Mouse (Mus musculus) right cerebral cortex, adult 18-20 months (tissue): ENCODE data around the gene Klhdc10.

Source experiments
- DNase-seq: peaks from one replicate; pipeline ENCODE4 v3.0.0; 2022; ENCODE audit warnings: mixed read lengths

Klhdc10 gene

DNA sequence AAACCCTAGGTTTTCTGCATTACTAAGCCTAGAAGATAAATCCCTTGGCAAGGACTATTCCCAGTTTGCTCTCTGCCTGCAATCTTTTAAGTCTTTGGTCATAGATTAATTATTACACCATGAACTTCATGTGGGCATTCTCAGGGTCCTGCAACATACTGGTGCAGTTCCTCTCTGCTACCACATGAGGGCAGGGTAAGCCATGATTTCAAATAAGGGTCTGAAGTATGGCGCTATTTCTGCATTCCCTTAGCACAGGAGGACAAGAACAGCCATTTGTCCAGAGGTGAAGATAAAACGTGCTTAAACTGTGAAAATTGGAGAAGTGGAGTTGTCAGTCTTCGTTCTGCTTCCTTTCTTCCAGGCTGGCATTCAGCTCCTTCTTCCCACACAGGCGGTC lies 1.8 kb downstream of the Klhdc10 start:
- peak; percentile 71 for DNase-seq

DNA sequence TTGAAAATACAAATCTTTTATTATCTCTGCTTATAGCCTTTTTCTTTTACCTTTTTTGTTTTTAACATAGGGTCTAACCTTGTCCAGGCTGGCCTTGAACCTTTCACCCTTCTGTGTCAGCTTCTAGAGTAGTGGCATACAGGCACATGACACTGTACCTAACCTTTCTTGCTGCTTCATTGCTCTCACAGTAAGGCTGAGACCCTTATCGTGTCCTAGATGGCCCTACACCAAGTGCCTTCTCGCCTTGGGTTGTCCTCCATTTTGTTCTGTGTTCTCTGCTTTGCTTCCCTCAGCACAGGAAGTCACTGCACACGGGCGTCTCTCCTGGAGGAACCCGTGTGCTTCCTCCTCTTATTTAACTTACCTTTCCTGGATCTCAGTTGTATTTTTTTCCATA lies 3.0 kb downstream of the Klhdc10 start:
- no peak for DNase-seq

- no peak for DNase-seq
Measured at GRCm38 (mm10) chr6:30408276-30408675, 6.6 kb downstream of the Klhdc10 start.

DNA sequence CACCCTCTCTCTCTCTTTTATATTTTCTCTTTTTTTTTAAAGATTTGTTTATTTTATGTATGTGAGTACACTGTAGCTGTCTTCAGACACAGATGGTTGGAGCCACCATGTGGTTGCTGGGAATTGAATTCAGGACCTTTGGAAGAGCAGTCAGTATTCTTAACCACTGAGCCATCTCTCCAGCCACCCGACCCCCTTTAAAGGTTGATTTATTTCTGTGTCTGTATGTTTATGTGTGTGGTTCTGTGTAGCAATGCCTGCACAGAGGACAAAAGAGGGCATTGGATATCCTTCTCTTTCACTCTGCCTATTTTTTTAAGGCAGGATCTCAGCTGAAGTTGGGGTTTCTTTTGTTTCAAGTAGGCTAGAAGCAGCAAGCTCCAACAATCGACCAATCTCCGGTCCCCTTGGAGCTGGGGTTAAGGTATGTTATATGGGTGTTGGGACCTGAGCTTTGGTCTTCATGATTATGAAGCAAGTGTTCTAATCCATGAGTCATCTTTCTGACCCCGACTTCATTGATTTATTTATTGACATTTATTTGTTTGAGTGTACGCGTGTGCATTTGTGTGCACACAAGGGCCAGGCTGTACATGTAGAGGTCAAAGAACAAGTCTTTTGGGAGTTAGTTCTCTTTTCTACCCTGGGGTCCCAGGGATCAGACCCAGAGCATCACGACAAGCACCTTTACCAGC lies 7.9 kb downstream of the Klhdc10 start:
- DNase-seq, result no peak

DNA sequence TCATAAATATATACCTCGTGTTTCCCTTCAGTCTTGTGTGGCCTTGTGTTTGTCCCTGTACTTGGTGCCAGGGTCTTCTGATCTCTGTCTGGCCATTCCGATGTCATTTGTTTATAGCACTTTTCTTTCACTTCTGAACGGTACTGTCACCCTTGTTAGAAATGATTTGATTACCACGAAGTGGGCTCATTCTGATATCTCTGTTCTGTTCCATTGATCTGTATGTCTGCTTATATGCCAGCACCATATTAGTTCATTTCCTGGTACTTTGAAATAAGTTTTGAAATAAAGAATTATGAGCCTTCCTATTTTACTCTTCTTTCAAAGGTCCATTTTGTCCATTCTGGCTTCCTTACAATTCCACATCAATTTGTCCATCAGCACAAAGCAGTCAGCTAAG lies 9.6 kb downstream of the Klhdc10 start:
- no peak for DNase-seq

GRCm38 (mm10) chr6:30416126-30416525 lies 14.5 kb downstream of the Klhdc10 start:
- DNase-seq, result no peak

GRCm38 (mm10) chr6:30416801-30417200 lies 15.1 kb downstream of the Klhdc10 start:
- DNase-seq, result no peak

- DNase-seq, result no peak
Measured at GRCm38 (mm10) chr6:30432461-30433192, 31.0 kb downstream of the Klhdc10 start.

- no peak for DNase-seq
Measured at GRCm38 (mm10) chr6:30436476-30436875, 34.8 kb downstream of the Klhdc10 start.

- no peak for DNase-seq
Measured at GRCm38 (mm10) chr6:30437054-30437453, 35.4 kb downstream of the Klhdc10 start.

DNA sequence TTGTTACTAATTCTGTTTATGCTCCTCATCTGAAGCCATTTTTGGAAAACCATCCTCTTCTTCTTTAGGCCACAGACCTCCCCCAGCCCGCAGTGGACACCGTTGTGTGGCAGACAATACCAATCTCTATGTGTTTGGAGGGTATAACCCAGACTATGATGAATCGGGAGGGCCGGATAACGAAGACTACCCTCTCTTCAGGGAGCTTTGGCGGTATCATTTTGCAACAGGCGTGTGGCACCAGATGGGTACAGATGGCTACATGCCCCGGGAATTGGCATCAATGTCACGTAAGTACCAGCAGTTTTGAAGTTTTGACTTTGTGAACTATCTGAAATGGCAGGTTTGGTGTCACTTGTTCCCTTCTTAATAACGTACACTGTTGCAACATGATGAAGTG lies 37.9 kb downstream of the Klhdc10 start:
- DNase-seq, result no peak

DNA sequence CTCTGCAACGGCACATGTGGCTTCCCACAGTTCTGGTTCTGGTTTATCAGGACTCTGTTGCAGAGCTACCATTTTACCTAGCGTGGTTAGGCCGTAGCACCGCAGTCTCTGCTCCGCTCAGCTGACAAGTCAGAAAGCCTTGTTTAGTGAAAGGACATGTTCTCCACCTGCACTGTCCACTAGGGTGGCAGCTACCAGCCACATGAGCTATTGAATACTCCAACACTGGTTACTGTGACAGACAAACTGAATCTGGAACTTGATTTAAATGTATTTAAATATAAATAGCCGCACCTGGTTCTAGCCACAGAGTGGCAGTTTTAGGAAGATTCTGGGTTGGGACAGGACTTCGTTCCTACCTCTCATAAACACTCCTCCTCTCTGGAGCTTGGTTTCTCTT lies 55.3 kb downstream of the Klhdc10 start:
- DNase-seq, result no peak

GRCm38 (mm10) chr6:30458626-30459025 lies 57.0 kb downstream of the Klhdc10 start:
- DNase-seq, result no peak

- no peak for DNase-seq
Measured at GRCm38 (mm10) chr6:30459056-30459747, 57.5 kb downstream of the Klhdc10 start.

- peak; percentile 77 for DNase-seq
Measured at GRCm38 (mm10) chr6:30459811-30460749, 58.4 kb downstream of the Klhdc10 start.

DNA sequence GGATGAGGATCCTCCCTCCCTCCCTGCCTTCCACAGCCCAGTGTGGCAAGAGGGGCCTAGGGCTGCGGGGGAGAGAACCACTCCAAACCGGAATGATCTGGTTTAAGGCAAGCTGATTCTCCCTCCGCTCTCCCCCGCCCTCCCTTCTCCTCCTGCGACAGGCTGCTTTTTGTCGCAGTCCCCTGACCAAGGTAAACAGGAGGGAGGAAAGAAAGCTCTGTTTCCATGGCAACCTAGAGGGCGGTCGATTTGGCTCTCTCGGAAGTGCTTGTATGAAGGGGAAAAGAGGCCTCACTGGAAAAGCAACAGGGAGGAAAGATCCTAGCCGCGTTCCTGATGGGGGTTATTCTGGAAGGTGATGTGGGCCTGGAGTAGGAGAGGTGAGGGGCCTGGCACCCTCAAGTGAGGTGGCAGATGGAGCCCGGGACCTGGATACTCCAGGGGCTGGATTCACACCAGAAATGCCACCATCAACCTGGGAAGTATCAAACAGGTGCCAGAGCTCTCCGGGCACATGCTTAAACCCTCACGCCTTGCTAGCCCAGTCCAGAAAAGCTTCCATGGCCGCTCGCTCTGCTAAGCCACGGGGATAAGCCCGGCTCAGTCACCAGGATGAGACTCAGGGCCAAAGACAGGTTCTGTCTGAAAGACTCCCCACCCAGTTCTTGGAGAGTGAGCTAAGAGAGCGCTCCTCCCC lies 59.2 kb downstream of the Klhdc10 start:
- DNase-seq, result peak; percentile 91

DNA sequence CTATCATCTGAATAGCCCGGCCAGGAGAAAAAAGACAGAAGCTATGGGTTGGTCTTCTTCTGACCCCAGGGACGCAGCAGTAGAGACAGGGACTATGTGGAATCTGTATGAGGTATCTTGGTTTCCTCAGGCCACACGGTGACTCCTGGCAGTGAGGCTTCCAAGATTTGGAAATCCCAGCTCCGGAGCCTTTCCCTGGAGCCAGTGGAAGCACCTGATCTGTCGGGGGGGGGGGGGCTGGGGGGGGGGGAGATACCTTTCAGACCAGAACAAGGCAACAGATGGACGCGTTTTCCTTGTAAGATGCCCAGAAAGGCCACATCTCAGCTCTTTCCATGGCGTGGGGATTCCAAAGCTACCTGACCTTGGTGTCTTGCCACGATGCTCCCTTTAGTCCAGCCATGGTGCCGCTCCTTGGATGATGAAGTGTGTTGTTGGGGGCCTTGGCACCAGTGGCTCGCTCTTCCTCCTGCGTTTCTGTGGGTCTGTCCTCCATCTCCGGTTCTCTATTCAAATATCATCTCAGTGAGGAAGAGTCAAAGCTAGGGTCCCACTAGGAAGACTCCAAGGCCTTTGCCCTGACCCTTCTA lies 60.2 kb downstream of the Klhdc10 start:
- DNase-seq, result no peak

- no peak for DNase-seq
Measured at GRCm38 (mm10) chr6:30462822-30463221, 61.2 kb downstream of the Klhdc10 start.

GRCm38 (mm10) chr6:30465586-30465985 lies 63.9 kb downstream of the Klhdc10 start:
- DNase-seq, result no peak

- no peak for DNase-seq
Measured at GRCm38 (mm10) chr6:30468058-30468457, 66.4 kb downstream of the Klhdc10 start.

DNA sequence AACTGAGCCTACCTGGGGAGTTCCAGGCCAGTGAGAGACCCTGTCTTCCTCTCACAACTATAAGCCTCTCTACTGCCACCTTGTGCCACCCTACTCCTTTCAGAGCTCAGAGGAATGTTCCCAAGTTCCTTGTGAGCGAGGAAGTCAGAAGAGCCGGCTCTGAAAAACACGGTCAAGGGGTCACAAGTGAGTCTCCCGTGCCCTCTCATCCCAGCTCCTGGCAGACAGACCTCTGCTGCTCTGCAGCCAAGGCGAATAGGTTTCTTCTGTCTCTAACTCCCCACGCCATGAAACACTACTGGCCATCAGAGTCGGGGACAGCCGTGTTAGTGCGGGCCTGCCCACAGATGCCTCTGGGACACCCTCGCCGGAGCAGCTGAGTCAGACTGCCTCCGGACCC lies 67.0 kb downstream of the Klhdc10 start:
- no peak for DNase-seq

GRCm38 (mm10) chr6:30469370-30469769 lies 67.7 kb downstream of the Klhdc10 start:
- peak; percentile 43 for DNase-seq
